Mouse (Mus musculus) hindbrain, embryonic 16.5 days (tissue): ENCODE measurements around the gene Rgr. TPM values are rescaled to one million over a fixed set of nuclear protein-coding genes. Genes with fewer than 3 reads are reported as not detected.

ENCODE experiments used
- polyA plus RNA-seq: library from polyadenylated mRNA; unstranded; fragments of >200 nt; fragmentation: Nextera tagmentation; extraction: Ambion mirVana; gene quantifications from 2 replicates; pipeline ENCODE4 v1.2.1, GENCODE M21; 2015

The Rgr gene
- polyA plus RNA-seq, 1 experiment from 2014 or later = not detected

Other genes with a start within 250 kb of the Rgr start
- 104 and 108 TPM in 2 replicates for gene Ccser2, start 80.2 kb downstream of the Rgr start, polyA plus RNA-seq
- gene Lrit1, start 5.9 kb upstream of the Rgr start, polyA plus RNA-seq = not detected in 2 replicates
- gene Lrit2, start 19.0 kb upstream of the Rgr start, polyA plus RNA-seq = not detected in 2 replicates
- gene Cdhr1, start 49.4 kb upstream of the Rgr start, polyA plus RNA-seq = 5.5 and 6.2 TPM in 2 replicates
- gene 2610528A11Rik, start 65.1 kb upstream of the Rgr start, polyA plus RNA-seq = 0.76 TPM in 1 of 2 replicates, not detected in the other
- gene Ghitm, start 86.3 kb upstream of the Rgr start, polyA plus RNA-seq = 226 and 236 TPM in 2 replicates